Comparison of ENCODE assay signal across 16 mouse cellular contexts in the genomic region with DNA sequence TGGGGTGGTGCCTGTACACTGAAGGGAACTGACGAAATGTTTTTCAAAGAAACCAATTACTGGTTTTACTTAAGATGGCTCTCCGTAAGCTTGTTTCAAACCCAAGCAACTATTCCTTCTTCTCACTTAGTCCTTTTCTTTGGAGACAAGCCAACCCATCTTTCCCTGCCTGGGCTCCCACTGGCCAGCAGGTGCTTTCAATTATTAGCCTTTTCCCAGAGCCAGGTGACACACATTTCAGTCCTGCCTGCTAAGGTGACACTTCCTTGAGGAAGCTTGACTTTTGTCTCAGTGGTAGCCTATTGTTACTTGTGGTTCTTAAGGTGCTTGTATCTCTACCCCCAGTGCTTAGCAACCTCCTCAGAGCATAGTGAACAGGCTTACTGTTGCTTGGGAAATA.
DNase-seq lines count a peak whose midpoint lies in the region; ATAC-seq lines count a peak whose summit lies in the region.
"Had no signal": no experiment of that assay in that cellular context is flagged by ENCODE, and none has a peak within 500 bp of the region (broad histone marks: within the 10 kb centered on the region; RNA-seq: fewer than 3 reads in every experiment).

No protein-coding gene starts in this region.

- intact Hi-C loops in left cerebral cortex, postnatal 10 days (cut with DNase I) = no loop called here

- peak; percentile 51; the same call in 1 of the 2 replicates for ATAC-seq in cerebellum, adult (ENCODE audit: insufficient number of reproducible peaks, low FRiP score, low TSS enrichment)
- ATAC-seq: CD4-positive, CD25-positive, alpha-beta regulatory T cell, adult 4 months; forebrain, embryonic 16.5 days; inflammation-experienced regulatory T-cells, adult 6 months; intestine, postnatal 0 days had no signal

- no peak for DNase-seq in cerebellum, adult 11 months
- DNase-seq in brain, adult 2 months (ENCODE audit: low read depth, low spot score) = peak; percentile 50
- peak; percentile 66 for DNase-seq in cerebellum, adult 9-10 months
- DNase-seq in cerebellum, postnatal 36 days = peak; percentile 23 to 33
- no peak for DNase-seq in kidney, adult 11 months
- no peak for DNase-seq in left cerebral cortex, postnatal 10 days (ENCODE audit: extremely low spot score in 1 of 2, low spot score in 2 of 2)
- DNase-seq: adrenal gland, postnatal 10 days; B cell, adult 2 months; gastrocnemius, postnatal 14 days; heart, postnatal 36 days; kidney, adult 9 months had no signal

Comparison
In these comparisons a context has a peak if more than half of its experiments do, and no peak if none do; other contexts are left out.
1. DNase-seq: peak in brain, adult 2 months (single experiment), cerebellum, adult 9-10 months (single experiment) and cerebellum, postnatal 36 days (2 of 2); none in cerebellum, adult 11 months (single experiment), kidney, adult 11 months (single experiment) and left cerebral cortex, postnatal 10 days (0 of 2).